Mouse (Mus musculus): ENCODE results near the gene Top1. TPM values are rescaled to one million over a fixed set of nuclear protein-coding genes. Genes with fewer than 3 reads are reported as not detected.

Top1 gene
- total RNA-seq, 4 experiments from 2014 or later: 69.6 to 84.6 (median 76.7) TPM

Small RNA genes within 50 kb of the gene (microRNA-seq; reads per million reads assigned to microRNA genes)
- gene Gm23968: 0 reads per million in 2 experiments

Other genes with a start within 250 kb of the Top1 start
- 10 to 100 TPM; 57.8 to 92.9 (median 81.0) TPM for gene Plcg1, start 85.4 kb downstream of the Top1 start, total RNA-seq (2022)
- gene Zhx3, start 227.1 kb downstream of the Top1 start, total RNA-seq (2022): 10 to 100 TPM; 66.1 to 97.0 (median 75.6) TPM
- 10 to 100 TPM; 39.0 to 84.3 (median 50.2) TPM for gene Lpin3, start 234.8 kb downstream of the Top1 start, total RNA-seq (2022)